Mouse (Mus musculus): ENCODE measurements around the gene Ppp1r12b.

The Ppp1r12b gene

DNA sequence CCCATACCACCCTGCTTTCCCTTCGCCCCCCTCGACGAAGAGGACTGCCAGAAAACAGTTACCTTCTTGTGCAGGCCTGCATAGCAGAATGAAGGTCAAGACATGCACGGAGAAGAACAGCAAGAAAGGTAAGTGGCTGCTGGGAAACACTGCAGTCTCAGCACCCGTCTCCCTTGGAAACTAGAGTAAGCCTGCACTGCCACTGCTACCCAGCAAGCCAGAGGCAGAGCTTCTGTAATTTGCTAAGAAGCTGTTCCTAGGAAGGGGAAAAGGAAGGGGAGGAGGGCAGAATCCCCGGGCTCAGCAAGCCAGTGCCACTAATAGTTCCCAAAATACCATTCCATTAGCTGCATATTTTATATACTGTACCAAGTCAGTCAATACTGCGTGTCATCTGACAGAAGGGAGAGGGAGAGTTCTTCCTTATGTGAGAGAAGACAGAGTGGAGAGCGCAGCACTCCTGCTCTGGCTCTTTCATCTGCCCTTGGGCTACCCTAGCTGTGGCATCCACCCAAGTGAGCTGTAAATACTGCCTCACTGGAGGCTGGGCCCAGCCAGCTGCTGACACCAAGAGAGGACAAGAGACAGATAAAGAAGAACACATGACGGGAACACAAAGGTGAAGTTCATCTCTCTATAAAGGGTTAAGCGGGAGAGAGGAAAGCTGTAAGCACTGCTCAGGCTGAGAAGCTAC, 109.3 kb downstream of the Ppp1r12b start:
- TF ChIP-seq GATA4 (IDR thresholded peaks at IDR 0.05; ENCODE audit: insufficient replicate concordance, low read length): no peak

DNA sequence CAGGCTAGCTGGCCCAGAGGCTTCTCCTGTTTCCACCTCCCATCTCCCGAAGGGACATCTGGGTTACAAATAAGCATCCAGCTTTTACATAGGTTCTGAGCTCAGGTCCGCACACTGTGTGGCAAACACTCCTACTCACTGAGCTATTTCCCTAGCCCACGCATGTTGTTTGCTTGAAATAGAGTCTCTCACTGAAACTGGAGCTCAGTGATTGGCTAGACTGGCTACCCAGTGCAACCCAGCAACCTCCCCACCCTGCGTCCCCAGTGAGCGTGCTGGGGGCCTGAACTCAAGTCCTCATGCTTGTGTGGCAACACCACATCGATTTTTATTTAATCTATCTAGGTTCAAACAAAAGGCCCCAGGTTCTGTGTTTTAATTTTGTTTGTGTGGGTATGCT, 112.4 kb downstream of the Ppp1r12b start:
- TF ChIP-seq GATA4 (IDR thresholded peaks at IDR 0.05; ENCODE audit: insufficient replicate concordance, low read length): no peak

DNA sequence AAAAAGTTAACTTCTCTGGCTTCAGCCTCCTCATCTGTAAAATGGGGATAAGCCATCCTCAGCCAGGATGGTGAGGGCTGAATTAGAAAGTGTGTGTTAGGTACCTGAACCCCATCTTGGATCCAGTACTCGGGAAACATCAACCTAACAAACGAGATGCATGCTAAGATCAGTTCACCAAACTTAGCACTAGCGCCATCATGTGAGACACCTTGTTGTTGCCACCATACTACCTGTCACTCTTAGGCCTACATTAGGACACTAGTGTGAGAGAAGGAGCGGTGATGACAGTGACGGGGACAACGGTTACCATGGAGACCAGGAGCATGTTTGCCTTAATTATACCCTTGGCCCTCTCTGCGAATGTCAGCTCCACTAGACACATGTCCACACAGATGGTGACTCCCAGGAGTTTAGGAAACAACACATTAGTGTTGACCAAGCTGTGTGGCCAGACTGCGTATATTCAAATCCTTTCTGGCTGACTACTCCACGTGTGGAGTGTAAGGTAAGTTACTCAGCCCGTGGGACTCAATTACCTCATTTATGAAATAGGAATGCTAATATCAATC, 118.7 kb downstream of the Ppp1r12b start:
- no peak for TF ChIP-seq GATA4 (IDR thresholded peaks at IDR 0.05; ENCODE audit: insufficient replicate concordance, low read length)

DNA sequence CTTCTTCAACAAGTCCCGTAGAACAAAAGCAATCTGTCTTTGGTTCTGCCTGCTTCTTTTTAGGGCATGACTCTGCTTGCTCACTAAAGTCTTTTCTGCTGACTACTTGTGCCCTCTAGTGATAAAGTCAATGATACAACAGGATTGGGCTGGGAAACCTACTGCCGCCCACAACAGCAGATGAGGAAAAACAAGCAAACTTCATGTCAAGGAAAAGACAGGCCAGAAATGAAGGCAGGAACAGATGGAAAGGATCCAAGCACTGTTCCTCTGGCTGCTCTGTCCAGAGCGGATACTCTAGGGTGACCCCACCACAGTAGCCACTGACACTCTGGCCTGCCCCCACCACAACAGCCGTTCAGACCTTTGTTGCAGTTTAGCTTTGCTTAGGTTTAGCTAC, 126.1 kb downstream of the Ppp1r12b start:
- TF ChIP-seq GATA4 (IDR thresholded peaks at IDR 0.05; ENCODE audit: insufficient replicate concordance, low read length): no peak

DNA sequence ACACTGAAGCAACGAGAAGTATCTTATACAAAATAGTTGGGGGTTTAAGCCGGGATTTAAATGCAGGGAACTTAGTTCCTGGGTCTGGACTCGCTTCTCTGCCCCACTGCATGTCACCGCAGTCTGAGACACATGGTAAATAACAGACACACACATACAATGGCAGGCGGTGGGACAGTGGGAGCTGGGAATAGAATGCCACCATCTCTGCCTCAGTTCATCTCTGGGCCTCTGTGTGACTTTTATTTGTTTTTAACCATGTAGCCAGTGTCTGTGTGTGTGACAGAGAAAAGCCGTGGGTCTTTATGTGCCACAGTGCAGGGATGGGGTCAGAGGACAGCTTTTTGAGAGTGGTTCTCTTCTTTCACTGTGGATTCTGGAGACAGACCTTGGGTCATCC, 130.8 kb downstream of the Ppp1r12b start:
- no peak for TF ChIP-seq GATA4 (IDR thresholded peaks at IDR 0.05; ENCODE audit: insufficient replicate concordance, low read length)

DNA sequence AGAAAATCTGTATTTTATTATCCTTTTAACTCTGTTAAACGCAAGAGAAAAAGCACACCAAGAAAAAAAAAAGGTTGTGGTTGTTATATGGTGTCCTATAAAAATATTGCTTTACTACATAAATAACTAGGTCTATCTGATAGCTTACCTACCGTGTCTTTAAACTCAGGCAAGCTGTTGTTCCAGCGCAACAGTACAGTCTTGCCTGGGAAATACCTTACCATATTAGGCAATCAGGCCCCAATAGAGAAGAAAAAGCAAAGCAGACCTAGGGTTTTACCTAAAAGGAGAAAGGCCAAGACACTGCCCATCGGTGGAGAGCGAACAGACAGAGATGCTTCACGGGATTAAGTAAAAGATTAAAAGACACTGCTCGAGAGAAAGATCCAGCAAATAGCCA, 131.9 kb downstream of the Ppp1r12b start:
- no peak for TF ChIP-seq GATA4 (IDR thresholded peaks at IDR 0.05; ENCODE audit: insufficient replicate concordance, low read length)

DNA sequence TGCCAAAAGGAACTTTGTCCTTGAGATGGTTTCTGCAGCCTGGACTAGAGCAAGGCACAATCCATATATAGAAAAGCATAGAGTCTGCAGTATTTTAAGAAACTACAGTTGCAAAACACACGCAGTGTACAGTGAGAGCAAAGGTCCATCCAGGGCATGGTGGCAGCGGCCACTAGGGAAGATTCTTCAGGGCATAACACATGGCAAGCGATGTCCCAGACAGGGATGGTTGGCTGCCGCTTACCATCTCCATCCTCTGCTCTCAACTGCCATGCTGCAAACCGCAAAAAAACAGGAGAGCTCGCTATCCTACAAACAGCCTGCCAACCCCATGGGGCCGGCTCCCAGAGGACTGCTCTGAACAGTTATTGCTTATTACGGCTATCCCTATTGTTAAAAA, 132.4 kb downstream of the Ppp1r12b start:
- TF ChIP-seq GATA4 (IDR thresholded peaks at IDR 0.05; ENCODE audit: insufficient replicate concordance, low read length): no peak

DNA sequence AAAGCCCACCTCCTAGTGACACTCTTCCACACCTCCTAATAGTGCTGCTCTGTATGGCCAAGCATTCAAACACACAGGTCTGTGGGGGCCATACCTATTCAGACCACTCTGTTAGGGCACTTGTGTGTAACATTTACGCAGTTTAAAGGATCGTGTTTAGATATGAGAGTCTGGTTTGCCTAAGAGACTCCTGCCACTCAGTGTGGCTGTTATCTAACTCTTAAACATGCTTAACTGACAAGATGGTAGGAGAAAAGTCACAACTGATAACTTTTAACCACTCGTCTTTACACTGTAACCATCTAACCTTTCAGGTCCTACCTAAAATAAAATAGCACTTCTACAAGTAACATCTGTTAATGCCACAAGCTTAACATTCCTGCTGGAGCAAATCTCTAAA, 134.9 kb downstream of the Ppp1r12b start:
- TF ChIP-seq GATA4 (IDR thresholded peaks at IDR 0.05; ENCODE audit: insufficient replicate concordance, low read length): no peak

DNA sequence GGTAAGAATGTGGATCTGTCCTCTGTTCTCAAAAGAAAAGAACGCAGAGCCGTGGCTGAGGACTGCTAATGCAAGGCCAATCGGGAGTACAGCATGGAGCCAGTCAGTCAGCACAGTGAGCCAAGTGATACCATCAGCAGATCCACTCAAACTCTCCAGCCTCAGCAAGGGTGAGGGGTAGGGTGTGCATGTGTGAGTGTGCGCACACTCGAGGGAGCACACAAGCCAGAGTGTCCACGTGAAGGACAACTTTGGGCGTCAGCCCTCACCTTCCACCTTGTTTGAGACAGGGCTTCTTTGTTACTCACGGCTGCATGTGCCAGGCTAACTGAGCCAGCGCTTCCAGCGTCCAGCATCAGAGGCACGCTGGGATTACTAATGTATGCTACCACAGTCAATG, 136.5 kb downstream of the Ppp1r12b start:
- TF ChIP-seq GATA4 (IDR thresholded peaks at IDR 0.05; ENCODE audit: insufficient replicate concordance, low read length): no peak

DNA sequence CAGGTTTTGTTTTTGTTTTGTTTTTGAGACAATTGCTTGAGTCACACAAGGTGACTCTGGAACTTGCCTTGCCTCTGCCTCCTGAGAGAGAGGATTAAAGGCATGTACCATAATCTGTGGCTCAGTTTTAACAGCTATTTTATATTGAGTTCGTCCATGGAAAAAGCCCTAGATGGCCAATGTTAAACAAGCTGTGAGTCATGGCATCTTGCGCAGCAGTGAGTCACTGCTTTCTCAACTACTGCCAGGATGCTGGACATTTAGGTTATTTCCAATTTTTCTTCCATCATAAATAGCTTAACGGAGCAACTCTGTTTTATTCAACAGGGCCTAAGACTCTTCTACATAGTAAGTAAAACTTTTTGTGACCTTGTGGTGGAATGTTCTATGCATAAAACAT, 137.0 kb downstream of the Ppp1r12b start:
- no peak for TF ChIP-seq GATA4 (IDR thresholded peaks at IDR 0.05; ENCODE audit: insufficient replicate concordance, low read length)

DNA sequence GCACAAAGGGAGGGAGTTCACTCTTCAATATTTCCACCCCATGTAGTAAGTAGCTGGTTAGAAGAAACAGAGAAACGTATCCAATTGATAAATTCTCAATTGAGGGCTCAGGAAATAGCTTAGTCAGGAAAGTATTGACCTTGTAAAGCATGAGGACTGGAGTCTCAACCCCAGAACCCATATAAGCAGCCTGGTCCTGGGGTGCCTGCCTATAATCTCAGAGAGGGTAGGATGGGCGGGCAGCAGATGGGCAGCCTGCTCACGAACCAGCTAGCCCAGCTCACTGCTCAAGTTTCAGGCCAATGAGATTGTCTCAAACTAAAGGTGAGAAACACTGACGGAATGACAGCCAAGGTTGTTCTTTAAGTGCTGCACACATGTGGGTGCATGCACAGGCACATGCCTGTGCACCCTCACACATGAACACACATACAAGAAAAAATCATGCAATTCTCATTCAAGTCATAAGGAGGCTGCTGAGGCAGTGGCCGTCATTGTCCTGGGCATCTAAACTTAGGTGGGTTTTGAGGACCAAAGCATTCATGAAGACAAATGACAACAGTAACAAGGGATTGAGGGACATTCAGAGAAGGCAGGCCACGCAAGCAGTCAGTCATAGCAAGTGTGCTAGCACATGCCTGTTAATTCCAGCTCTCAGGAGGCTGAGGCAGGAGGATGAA, 137.7 kb downstream of the Ppp1r12b start:
- TF ChIP-seq GATA4 (IDR thresholded peaks at IDR 0.05; ENCODE audit: insufficient replicate concordance, low read length): no peak

DNA sequence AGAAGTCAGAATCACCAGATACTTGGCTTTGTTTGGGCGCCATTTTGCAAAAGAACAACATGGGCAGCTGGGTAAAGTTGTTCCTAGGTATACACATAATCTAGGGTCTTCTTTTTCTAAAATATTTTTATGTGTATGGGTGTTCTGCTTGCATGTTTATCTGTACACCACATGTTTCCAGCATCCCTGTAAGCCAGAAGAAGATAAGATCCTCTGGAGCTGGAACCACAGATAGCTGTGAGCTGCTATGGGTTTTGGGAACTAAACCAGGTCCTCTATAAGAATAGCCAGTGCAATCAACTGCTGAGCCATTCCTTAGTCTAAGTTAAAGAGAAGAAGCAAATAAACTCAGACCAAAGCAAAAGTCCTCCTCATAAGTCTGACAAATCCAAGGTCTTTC, 138.6 kb downstream of the Ppp1r12b start:
- TF ChIP-seq GATA4 (IDR thresholded peaks at IDR 0.05; ENCODE audit: insufficient replicate concordance, low read length): no peak

DNA sequence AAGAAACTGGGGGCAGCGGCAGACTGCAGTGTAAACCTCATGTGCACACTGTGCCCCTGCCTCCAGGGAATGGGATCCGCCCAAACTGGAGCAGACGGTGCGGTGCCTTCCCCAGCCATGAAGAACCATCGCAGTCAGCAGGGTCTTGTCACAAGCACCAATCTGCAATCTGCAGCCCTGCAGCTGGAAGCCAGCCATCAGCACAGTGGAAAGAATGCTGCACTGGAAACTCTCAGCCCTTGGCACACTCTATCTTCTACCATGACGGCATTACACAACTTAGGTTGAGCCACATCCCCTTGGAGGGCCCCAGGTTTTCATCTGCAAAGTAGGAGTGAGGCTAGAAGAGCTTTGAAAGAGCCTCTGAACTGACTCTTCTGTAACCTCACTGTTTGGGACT, 139.1 kb downstream of the Ppp1r12b start:
- TF ChIP-seq GATA4 (IDR thresholded peaks at IDR 0.05; ENCODE audit: insufficient replicate concordance, low read length): no peak

DNA sequence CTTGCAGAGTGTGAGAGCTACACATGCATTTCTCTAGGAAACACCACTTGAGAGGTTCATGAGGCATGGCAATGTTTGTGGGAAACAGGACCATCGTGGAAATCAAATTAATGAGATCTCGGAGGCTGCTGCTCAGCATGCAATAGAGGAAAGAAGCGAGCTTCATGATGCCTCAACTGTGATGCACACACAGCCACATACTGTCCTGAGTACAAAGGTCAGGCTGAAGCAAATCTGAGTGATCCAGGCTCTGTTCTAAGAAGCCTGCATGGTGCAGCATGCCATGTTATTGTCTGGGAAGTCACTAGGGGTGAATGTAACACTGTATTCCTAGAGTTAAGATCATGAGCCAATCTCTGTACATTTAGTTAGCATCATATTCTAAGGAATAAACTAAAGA, 140.0 kb downstream of the Ppp1r12b start:
- no peak for TF ChIP-seq GATA4 (IDR thresholded peaks at IDR 0.05; ENCODE audit: insufficient replicate concordance, low read length)

DNA sequence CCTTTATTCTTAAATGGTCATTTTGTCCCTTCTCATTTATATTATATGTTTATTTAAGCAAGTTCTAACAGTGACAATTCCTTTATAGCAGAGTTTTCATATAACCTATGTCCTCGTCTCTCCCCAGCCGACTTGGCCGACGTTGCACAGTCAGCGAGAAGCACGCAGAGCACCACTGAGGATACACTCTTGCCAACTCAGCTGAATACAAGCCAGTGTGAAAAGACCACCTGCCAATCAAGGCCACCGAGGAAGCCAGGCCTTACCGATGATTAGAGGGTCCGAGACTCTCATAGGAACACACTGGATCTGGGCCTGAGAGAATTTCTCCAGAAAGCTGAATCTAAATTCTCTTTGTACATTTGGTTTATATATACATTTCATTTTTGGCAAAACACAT, 150.3 kb downstream of the Ppp1r12b start:
- TF ChIP-seq GATA4 (IDR thresholded peaks at IDR 0.05; ENCODE audit: insufficient replicate concordance, low read length): no peak

DNA sequence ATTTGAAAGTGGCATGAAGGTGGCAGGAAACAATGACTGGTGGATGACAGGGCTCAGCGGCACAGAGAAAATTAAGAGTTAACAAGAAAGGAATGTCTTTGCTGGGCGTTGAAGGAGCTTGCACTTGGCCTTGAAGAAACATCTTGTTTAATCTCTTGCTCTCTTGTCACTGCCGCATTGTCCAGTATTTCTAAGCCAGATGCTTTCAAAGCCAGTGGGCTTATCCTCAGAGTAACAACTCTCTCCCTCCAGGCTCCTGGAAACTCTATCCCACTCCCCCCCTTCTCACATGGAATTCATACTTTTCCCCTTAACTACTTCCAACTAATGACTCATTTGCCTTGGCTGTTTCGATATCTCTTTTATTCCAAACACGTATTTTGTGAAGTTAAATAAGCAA, 151.4 kb downstream of the Ppp1r12b start:
- no peak for TF ChIP-seq GATA4 (IDR thresholded peaks at IDR 0.05; ENCODE audit: insufficient replicate concordance, low read length)

Measured in liver, adult (tissue).